8 mouse cellular contexts compared by ENCODE assay signal in the genomic region with DNA sequence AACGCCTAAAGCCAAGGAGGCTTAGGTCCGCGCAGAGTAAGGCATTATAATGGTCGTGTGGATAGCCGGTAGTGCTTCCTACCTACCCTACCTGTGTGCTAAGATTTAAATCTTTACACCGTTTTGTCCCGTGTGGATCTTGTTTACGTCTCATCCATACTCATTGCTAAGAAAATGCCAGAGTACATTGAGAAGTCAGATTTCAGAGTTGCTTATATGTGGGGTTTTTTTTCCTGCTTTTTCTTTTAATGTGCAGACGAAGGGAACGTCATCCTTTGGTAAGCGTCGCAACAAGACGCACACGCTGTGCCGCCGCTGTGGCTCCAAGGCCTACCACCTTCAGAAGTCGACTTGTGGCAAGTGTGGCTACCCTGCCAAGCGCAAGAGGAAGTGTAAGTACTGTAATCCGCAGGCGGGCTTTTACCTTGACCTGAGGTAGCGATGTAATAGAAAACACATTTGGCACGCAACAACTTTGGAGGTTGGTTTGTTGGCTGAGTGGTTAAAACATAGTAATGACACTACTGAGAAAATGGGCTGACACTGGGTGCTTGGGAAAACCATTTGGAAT. TPM values are rescaled to one million over a fixed set of nuclear protein-coding genes. Genes with fewer than 3 reads are reported as not detected.
DNase-seq lines count a peak whose midpoint lies in the region; ATAC-seq lines count a peak whose summit lies in the region.

No protein-coding gene starts in this region.

- H3K4me2 ChIP-seq in embryonic facial prominence, embryonic 15.5 days (replicated peaks): peak overlapping the region; percentile 65
- peak overlapping the region; percentile 75 for H3K4me2 ChIP-seq in kidney, embryonic 15.5 days
- peak overlapping the region; percentile 63 for H3K4me2 ChIP-seq in midbrain, embryonic 16.5 days (ENCODE audit: low read length)

- intact Hi-C loops in left cerebral cortex, postnatal 14 days (cut with DNase I): no loop called here

- peak overlapping the region; percentile 79 for H3K4me3 ChIP-seq in embryonic facial prominence, embryonic 15.5 days (replicated peaks)
- H3K4me3 ChIP-seq in kidney, embryonic 15.5 days (replicated peaks): peak overlapping the region; percentile 90
- H3K4me3 ChIP-seq in midbrain, embryonic 16.5 days (ENCODE audit: low read depth, low read length): peak overlapping the region; percentile 93

- no peaks in the 10 kb centered on the region for H3K27me3 ChIP-seq in embryonic facial prominence, embryonic 15.5 days
- H3K27me3 ChIP-seq in kidney, embryonic 15.5 days: no peaks in the 10 kb centered on the region
- no peaks in the 10 kb centered on the region for H3K27me3 ChIP-seq in midbrain, embryonic 16.5 days (ENCODE audit: control insufficient read depth, insufficient read depth, low read depth, low read length)

- peaks cover 40% of the 10 kb centered on the region for H3K36me3 ChIP-seq in embryonic facial prominence, embryonic 15.5 days
- peaks cover 48% of the 10 kb centered on the region for H3K36me3 ChIP-seq in kidney, embryonic 15.5 days
- H3K36me3 ChIP-seq in midbrain, embryonic 16.5 days (ENCODE audit: control insufficient read depth, insufficient read depth, low read length): peaks cover 32% of the 10 kb centered on the region

- H3K4me1 ChIP-seq in embryonic facial prominence, embryonic 15.5 days: peaks cover 19% of the 10 kb centered on the region
- peaks cover 28% of the 10 kb centered on the region for H3K4me1 ChIP-seq in kidney, embryonic 15.5 days
- H3K4me1 ChIP-seq in midbrain, embryonic 16.5 days (ENCODE audit: control insufficient read depth, insufficient read depth, low read length): peaks cover 23% of the 10 kb centered on the region

- no peak for ATAC-seq in embryonic facial prominence, embryonic 15.5 days (ENCODE audit: insufficient number of reproducible peaks, low FRiP score, low TSS enrichment, low read depth)
- ATAC-seq in kidney, embryonic 15.5 days (replicated peaks; ENCODE audit: low FRiP score): no peak
- no peak for ATAC-seq in midbrain, embryonic 16.5 days

- whole genome bisulfite sequencing in embryonic facial prominence, embryonic 15.5 days: 2% methylated on average over 22 of the region's 22 CpGs
- 3% methylated on average over 22 of the region's 22 CpGs for WGBS in kidney, embryonic 15.5 days
- WGBS in midbrain, embryonic 16.5 days: 3% methylated on average over 22 of the region's 22 CpGs

- peak; percentile 43 for DNase-seq in adrenal gland, adult 2 months
- DNase-seq in adrenal gland, postnatal 4 days (ENCODE audit: low spot score in 2 of 2): no peak
- DNase-seq in 3T3-L1 (ENCODE audit: low read depth, low spot score): peak; percentile 32
- no peak for DNase-seq in right cerebral cortex, postnatal 4 days
- no peak for DNase-seq in left cerebral cortex, postnatal 14 days (ENCODE audit: low spot score in 2 of 2)

- H3K27ac ChIP-seq in embryonic facial prominence, embryonic 15.5 days (replicated peaks): peak overlapping the region; percentile 97
- peak overlapping the region; percentile 94 for H3K27ac ChIP-seq in kidney, embryonic 15.5 days
- H3K27ac ChIP-seq in midbrain, embryonic 16.5 days (ENCODE audit: low read length): peak overlapping the region; percentile 86

- peak overlapping the region; percentile 89 for H3K9ac ChIP-seq in embryonic facial prominence, embryonic 15.5 days
- H3K9ac ChIP-seq in kidney, embryonic 15.5 days: peak overlapping the region; percentile 93
- peak overlapping the region; percentile 92 for H3K9ac ChIP-seq in midbrain, embryonic 16.5 days (ENCODE audit: low read depth, low read length)

- no peaks in the 10 kb centered on the region for H3K9me3 ChIP-seq in embryonic facial prominence, embryonic 15.5 days (replicated peaks)
- no peaks in the 10 kb centered on the region for H3K9me3 ChIP-seq in kidney, embryonic 15.5 days (replicated peaks)
- H3K9me3 ChIP-seq in midbrain, embryonic 16.5 days (replicated peaks; ENCODE audit: control insufficient read depth, low read length, poor library complexity, severe bottlenecking): no peaks in the 10 kb centered on the region

RNA-seq across cellular contexts. Expression of gene Rpl37, which starts 0.7 kb away (rescaled TPM):
- 100 to 1,000 TPM; 429 to 443 TPM for total RNA-seq in adrenal gland, adult 2 months (2021)
- 119 and 130 TPM in 2 replicates for polyA plus RNA-seq in adrenal gland, adult 2 months (2012; rRNA removed)
- 100 to 1,000 TPM; 526 to 531 TPM for total RNA-seq in adrenal gland, postnatal 4 days (2021)
- 560 and 603 TPM in 2 replicates for polyA plus RNA-seq in embryonic facial prominence, embryonic 15.5 days (2015; fragmentation: Nextera tagmentation; extraction: Ambion mirVana)
- polyA plus RNA-seq in kidney, embryonic 15.5 days (2015; fragmentation: Nextera tagmentation; extraction: Ambion mirVana): 602 and 688 TPM in 2 replicates
- polyA plus RNA-seq in midbrain, embryonic 16.5 days (2015; fragmentation: Nextera tagmentation; extraction: Ambion mirVana): 257 and 300 TPM in 2 replicates
- 100 to 1,000 TPM; 217 TPM for total RNA-seq in left cerebral cortex, postnatal 14 days (2021)

RNA-seq across cellular contexts. Expression of gene Card6, which starts 8.8 kb away (rescaled TPM):
- total RNA-seq in adrenal gland, adult 2 months (2021): 1 to 10 TPM; 7.7 to 8.6 TPM
- polyA plus RNA-seq in adrenal gland, adult 2 months (2012; rRNA removed): 1.0 and 1.4 TPM in 2 replicates
- total RNA-seq in adrenal gland, postnatal 4 days (2021): 1 to 10 TPM; 6.6 to 8.6 TPM
- 1.7 and 1.9 TPM in 2 replicates for polyA plus RNA-seq in embryonic facial prominence, embryonic 15.5 days (2015; fragmentation: Nextera tagmentation; extraction: Ambion mirVana)
- polyA plus RNA-seq in kidney, embryonic 15.5 days (2015; fragmentation: Nextera tagmentation; extraction: Ambion mirVana): 1.8 and 2.1 TPM in 2 replicates
- polyA plus RNA-seq in midbrain, embryonic 16.5 days (2015; fragmentation: Nextera tagmentation; extraction: Ambion mirVana): 0.50 and 0.65 TPM in 2 replicates
- total RNA-seq in left cerebral cortex, postnatal 14 days (2021): 1 to 10 TPM in 1 of 2 experiments, under 1 TPM in 1; 0.89 to 2.0 TPM

RNA-seq across cellular contexts. Expression of gene Prkaa1, which starts 26.5 kb away (rescaled TPM):
- 10 to 100 TPM; 36.9 to 38.7 TPM for total RNA-seq in adrenal gland, adult 2 months (2021)
- 1.8 TPM in 2 replicates for polyA plus RNA-seq in adrenal gland, adult 2 months (2012; rRNA removed)
- 10 to 100 TPM; 31.2 to 32.2 TPM for total RNA-seq in adrenal gland, postnatal 4 days (2021)
- 16.1 and 17.2 TPM in 2 replicates for polyA plus RNA-seq in embryonic facial prominence, embryonic 15.5 days (2015; fragmentation: Nextera tagmentation; extraction: Ambion mirVana)
- 22.6 and 23.7 TPM in 2 replicates for polyA plus RNA-seq in kidney, embryonic 15.5 days (2015; fragmentation: Nextera tagmentation; extraction: Ambion mirVana)
- polyA plus RNA-seq in midbrain, embryonic 16.5 days (2015; fragmentation: Nextera tagmentation; extraction: Ambion mirVana): 12.9 and 15.0 TPM in 2 replicates
- total RNA-seq in left cerebral cortex, postnatal 14 days (2021): 10 to 100 TPM; 15.8 to 17.5 TPM

RNA-seq across cellular contexts. Expression of gene C7, which starts 53.6 kb away (rescaled TPM):
- 10 to 100 TPM; 13.6 to 32.8 TPM for total RNA-seq in adrenal gland, adult 2 months (2021)
- 0.53 and 0.75 TPM in 2 replicates for polyA plus RNA-seq in adrenal gland, adult 2 months (2012; rRNA removed)
- 10 to 100 TPM; 13.3 to 13.8 TPM for total RNA-seq in adrenal gland, postnatal 4 days (2021)
- 0.09 TPM in 1 of 2 replicates, not detected in the other for polyA plus RNA-seq in embryonic facial prominence, embryonic 15.5 days (2015; fragmentation: Nextera tagmentation; extraction: Ambion mirVana)
- polyA plus RNA-seq in kidney, embryonic 15.5 days (2015; fragmentation: Nextera tagmentation; extraction: Ambion mirVana): 0.08 and 0.18 TPM in 2 replicates
- 0.18 TPM in 1 of 2 replicates, not detected in the other for polyA plus RNA-seq in midbrain, embryonic 16.5 days (2015; fragmentation: Nextera tagmentation; extraction: Ambion mirVana)
- under 1 TPM; 0.59 to 0.72 TPM for total RNA-seq in left cerebral cortex, postnatal 14 days (2021)

Comparison
In these comparisons a context has a peak if more than half of its experiments do, and no peak if none do; other contexts are left out.
1. DNase-seq: peak in adrenal gland, adult 2 months (single experiment) and 3T3-L1 (single experiment); none in adrenal gland, postnatal 4 days (0 of 2), right cerebral cortex, postnatal 4 days (single experiment) and left cerebral cortex, postnatal 14 days (0 of 2).
2. Peak in every context shown above with its lines, with median percentiles within 50 percentile points of each other: H3K27ac ChIP-seq, H3K4me2 ChIP-seq, H3K4me3 ChIP-seq and H3K9ac ChIP-seq.